Mouse (Mus musculus) adrenal gland, postnatal 4 days (tissue): Measurements from ENCODE around the gene Sirpa. TPM values are rescaled to one million over a fixed set of nuclear protein-coding genes. Genes with fewer than 3 reads are reported as not detected.

Experiments used
- DNase-seq, 2 experiments: peaks; one replicate each; pipeline ENCODE4 v3.0.0; 2021 to 2022; ENCODE audit warnings: low spot score in 2 of 2, mixed read lengths in 2 of 2
- total RNA-seq, 2 experiments: library from RNA; stranded (reverse); gene quantifications; 2 replicates each; pipeline ENCODE4 v1.2.3; 2021

Gene Sirpa
- total RNA-seq, 2 experiments from 2014 or later, result 76.8 to 79.1 TPM

DNA sequence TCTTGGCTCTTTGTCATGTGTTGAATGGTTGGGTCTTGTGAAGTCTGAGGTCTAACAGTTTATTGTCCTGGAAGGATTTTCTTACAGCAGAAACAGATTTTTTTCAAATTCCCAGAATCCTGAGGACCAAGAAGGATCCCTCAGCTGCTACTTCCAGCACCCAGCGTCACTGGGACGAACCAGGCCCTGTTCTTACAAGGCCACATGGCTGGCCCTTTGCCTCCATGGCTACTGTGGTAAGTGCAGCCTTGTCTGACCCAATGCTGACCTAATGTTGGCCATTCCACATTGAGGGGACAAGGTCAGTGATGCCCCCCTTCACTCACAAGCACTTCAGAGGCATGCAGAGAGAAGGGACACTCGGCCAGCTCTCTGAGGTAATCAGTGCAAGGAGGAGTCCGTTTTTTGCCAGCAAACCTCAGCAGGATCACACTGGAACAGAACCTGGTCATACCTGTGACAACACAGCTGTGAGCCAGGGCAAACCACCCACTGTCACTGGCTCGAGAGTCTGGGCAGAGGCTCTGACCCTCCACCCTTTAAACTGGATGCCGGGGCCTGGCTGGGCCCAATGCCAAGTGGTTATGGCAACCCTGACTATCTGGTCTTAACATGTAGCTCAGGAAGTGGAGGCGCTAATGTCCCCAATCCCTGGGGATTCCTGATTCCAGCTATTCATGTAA lies 38.5 kb downstream of the Sirpa start:
- DNase-seq, result no peak

DNA sequence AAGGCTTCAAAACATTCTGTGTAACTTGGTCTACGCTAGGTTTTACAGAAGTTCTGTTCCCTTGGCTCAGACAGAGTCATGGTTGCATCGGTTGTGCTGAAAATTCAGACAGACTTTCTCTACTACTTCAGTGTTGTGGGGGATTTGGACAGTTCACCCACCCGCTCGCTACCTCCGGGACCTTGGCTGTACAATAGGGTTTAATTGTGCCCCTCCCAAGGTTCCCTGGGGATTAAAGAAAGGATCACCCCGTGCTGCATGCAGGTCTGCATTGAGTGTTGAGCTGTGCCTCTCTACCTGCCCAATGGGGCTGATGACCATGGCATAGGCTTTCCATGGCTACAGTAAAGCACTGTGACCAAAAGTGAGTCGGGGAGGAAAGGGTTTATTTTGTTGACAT lies 39.7 kb downstream of the Sirpa start:
- no peak for DNase-seq

DNA sequence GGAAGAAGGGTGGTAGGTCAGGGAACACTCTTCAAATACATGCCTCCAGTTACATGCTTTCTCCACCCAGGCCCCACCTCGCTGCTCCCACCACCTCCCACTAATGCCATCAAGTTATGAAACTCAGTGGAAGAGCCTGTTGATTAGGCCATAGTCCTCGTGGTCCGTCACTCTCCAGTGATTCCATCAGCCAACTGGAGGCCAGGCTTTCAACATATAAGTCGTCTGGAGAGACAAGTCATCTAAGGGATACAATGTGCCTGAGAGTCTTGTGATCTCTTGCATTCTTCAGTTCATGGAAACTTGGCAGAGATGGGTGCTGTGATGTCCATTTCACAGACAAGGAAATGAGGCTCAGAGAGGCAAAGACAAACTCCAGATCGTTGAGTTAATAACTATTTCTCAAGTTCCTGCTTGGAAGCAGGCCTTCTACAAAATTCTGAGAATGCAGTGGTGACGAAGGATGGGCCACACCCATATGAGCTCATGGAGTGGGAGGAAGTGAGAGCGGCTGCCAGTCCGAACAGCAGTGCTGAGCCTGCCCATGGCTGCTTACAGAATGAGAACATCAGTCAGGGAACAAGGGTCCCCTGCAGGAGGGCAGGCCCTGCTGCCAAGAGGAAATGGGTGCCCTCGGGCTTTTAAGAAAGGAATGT lies 40.6 kb downstream of the Sirpa start:
- peak in 1 of 2 experiments; percentile 4 for DNase-seq

DNA sequence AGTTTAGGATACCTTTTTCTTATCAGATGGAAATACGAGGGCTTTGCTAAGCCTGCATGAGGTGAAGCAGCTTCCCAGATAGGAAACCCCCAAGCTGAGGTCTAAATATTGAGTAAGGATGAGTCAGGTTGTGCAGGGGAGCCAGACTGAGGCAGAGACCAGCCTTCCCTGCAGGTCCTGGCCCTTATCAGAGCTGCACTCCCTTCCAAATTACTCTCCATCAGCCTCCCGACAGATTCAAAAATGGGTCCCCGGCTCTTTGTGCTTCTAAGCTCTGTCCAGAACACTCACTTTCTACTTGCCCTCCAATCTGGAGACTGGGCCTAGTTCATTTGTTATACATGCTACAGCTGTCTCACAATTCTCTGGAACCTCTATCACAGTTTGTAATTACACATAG lies 41.3 kb downstream of the Sirpa start:
- peak in 1 of 2 experiments; percentile 1 for DNase-seq

DNA sequence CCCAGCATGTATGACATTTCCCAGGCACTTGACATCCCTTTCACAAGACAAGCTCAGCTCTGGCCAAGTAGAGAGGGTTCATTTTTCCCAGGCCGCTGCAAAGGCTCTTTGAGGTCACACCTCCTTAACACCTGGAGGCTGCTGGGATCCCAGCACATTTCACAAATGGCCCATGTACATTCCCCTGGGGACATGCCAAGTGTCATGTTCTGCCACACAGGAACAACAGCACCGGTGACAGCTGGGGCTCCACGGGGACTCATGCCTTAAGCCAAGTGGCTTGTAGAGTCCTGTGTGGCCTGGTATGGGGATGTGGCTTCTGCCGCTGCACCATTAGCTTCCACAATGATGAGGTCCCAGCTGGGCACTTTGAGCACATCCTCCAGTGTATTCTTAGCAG lies 60.0 kb downstream of the Sirpa start:
- no peak for DNase-seq

DNA sequence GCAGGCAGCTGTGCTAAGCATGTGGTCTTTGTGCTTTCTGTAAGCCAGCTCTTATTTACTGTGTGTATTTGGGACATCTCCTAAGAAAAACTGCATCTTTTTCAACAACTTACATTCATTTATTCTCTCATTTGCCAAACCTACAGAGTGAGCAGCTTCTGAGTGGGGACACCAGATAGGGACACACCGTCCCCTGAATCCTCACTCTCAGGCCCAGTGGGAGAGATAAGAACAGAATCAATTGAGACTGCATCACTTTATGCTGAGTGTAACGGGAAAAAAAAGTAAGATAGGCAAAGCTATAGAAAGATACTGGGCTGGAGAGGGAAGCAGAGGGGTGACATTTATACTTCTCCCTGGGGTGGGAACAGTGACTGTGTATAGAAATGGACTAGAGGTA lies 61.0 kb downstream of the Sirpa start:
- no peak for DNase-seq

DNA sequence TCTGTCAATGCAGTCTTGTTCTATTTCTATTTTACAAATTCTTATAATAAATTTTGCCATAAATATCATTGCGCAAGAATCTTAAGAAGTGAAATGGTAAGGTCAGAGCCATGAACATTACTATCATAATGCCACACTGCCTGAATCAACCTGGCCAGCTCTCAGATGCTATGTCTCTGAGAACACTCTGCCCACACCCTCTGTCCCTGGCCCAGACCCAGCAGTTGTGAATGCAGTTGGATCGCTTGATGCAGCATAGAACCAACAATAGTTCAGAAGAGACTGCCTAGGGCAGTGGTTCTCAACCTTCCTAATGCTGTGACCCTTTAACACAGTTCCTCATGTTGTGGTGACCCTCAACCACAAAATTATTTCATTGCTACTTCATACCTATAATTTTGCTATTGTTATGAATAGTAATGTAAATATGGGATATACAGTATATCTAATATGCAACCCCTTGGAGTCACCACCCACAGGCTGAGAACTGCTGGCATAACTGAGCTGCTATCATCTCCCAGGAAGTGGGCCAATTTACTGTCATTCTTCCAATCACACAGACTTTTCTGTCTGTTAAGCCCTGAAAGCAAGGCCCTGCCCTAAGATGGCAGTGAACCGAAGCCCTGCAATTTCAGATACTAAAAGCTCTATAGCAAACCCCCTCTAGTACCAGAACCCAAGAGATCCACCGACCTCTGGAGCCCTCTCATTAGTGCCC lies 61.8 kb downstream of the Sirpa start:
- DNase-seq, result no peak

DNA sequence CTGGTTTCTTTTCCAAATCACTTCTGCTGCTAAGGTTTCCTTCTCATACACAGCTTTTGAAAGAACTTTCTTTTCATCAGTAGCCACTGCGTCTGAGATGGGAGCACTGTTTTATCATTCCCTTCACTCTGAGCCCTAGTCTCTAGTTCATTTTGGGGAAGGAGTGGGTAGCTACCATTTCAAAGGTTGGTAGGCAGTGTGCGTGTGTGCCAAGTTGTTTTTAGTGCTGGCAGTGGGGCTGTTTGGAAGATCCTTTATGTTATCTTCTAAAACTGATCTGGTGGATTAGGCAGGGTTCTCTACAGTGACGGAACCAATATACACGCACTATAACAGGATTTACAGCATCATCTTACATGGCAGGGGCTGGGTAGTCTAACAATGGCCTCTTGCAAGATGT lies 62.4 kb downstream of the Sirpa start:
- DNase-seq, result no peak

DNA sequence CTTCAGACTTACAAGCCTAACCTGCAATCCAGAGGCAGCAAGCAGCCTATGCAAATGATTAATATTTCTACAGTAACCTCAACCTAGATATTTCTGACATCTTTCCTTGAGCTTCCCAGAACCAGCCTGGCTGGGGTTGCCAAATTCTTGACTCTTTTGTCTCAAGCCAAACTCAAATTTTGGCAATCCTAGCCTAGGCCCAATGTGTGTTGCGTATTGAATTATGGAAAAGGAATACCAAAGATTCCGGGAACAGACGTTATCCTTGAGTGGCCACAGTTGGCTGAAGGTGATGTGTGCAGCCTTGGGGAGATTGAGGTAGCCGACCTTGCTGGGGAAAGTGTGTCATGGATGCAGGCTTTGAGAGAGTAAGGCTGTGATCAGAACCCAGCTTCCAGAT lies 66.2 kb downstream of the Sirpa start:
- no peak for DNase-seq

DNA sequence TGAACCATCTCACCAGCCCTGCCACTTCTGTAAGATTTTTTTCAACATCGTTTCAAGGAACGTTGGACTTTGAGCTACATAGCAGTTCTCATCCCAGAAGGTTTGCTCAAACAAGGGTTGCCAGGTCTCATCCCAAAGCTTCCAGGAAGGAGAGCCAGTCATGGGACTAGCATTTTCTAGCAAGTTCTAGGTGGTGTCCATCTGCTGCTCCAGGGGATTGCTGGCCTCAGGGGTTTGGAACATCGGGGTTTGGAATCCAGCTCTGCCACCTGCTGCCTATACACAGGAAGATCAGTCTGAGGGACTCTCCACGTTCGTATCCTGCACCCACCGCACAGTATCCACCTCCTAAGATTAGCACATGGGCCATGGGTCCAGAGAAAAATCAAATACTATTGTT lies 67.4 kb downstream of the Sirpa start:
- DNase-seq, result no peak

DNA sequence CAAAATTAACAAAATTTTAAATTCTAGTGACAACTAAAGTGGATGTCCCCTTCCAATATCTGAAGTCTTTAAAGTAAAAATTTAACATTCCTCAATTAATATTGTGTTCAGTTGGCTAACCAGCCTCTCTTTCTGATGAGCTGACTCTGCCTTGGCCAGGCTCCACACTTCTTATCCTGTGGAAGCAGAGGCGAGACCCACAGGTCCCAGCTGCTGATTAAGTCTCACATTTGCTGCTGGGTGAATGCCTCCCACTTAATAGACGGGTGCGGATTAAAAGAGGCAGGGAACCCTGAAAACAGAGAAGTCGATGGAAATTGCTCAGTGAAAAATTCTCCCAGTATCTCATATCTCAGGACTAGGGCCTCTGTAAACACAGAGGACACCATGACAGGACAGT lies 69.8 kb downstream of the Sirpa start:
- DNase-seq, result no peak

DNA sequence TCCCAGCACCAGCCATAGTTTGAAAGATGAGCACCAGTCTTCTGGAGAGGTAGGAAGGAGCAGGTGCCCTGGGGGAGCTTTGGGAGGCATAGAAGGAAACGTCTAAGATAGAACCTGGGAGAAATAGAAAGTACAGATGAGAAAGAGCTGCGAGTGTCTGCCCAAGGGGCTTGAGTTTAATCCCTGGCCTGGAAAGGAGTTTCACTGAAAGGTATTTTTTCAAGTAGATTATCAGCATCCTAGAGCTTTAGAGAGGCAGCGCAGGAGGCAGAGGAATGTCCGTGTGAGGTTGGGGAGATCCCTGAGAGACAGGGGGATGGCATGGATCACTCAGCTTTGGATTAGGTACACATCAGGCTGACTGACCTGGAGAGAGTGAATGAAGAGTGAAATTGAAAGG lies 79.3 kb downstream of the Sirpa start:
- DNase-seq, result no peak

DNA sequence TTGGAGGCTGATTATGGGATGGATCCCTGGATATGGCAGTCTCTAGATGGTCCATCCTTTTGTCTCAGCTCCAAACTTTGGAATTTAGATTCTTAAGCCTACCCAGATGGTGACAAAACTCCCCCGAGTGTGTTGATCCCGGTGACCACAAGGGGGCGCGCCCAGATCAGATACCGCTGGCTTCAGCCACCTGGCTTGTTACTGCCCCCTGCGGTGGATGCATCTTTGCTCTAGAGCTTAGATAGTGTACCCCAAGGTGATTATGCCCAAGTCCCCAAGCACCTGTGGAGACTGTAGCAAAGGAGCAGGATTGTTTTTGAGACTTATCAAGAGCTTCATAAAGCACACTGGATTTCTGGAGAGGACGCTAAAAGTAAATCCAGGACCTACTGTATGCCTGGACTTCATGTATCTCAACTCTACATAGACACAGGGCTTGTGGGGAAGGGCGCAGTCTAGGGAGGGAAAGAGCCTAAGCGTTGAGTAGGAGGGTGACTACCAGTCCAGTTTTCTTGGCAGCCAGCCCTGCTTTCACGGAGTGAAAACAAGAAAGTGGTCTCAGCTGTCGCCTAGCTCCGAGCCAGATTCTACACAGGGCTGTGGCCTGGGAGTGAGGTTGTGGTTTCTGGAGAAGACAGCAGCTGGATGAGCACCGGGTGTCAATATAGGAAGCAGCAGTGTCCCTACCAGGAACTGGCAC lies 82.5 kb downstream of the Sirpa start:
- DNase-seq, result peak; percentile 55 to 69

DNA sequence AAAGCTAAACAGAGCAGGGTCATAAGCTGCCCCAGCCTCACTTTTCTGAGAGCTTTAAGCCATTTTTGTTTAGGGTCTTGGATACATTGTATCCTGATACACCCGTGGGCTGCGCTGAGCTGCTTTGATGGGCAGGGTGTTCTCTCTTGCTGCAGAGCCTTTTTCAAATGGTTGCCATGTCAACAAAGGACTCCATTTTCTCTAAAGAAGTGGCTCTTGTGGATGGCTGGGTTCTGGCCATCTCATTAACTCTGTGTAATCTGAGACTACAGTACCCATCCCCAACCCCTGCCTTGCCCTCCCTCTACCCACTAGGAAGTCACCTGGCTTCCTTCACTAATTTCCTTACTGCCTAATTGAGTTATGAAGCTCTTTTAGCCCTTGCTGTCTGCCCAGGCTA lies 85.0 kb downstream of the Sirpa start:
- no peak for DNase-seq

DNA sequence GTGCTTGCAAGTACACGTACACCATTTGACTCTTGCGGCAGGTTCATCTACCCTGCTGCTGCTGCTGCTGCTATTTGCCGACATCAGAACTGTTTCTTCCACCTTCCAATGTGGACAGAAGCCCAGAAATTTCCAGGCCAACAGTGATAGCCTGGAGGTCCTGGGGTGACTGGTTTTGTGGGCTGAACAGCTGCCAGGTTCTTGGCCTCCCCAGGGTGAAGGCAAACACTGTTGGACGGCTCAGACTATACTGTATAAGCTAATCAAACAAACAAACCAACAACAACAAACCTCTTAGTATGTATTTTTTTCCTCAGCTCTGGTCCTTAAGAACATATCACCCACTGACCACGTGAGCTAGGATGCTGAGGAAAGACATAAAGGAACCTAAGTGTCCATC lies 86.4 kb downstream of the Sirpa start:
- no peak for DNase-seq

DNA sequence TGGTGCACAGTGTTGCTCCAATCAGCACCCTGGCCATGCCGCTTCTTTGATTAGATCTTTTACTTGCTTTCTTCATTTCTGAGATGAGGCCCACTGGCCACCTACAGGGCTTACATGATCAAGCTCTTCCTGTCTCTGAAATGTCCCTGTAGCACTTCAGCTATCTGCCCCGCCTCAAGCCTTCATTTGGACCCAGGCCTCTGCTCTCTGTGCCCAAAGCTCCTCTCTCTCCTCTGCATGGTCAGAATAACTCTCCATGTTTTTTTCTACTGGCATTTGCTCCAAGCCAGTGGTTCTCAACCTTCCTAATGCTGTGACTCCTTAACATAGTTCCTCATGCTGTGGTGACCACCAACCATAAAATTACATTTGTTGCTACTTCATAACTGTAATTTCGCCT lies 87.6 kb downstream of the Sirpa start:
- no peak for DNase-seq

Other genes starting within 250 kb of the Sirpa start
- gene Il1b, start 221.7 kb upstream of the Sirpa start, total RNA-seq, result under 1 TPM; 0.23 to 0.67 TPM
- not detected for gene F830045P16Rik, start 56.2 kb upstream of the Sirpa start, total RNA-seq
- under 1 TPM; 0.56 to 0.73 TPM for gene Pdyn, start 107.0 kb downstream of the Sirpa start, total RNA-seq
- 10 to 100 TPM; 27.4 to 29.4 TPM for gene Stk35, start 207.7 kb downstream of the Sirpa start, total RNA-seq